Mouse (Mus musculus): Measurements from ENCODE around the gene Camsap1. TPM values are rescaled to one million over a fixed set of nuclear protein-coding genes. Genes with fewer than 3 reads are reported as not detected.

Camsap1 gene
- polyA plus RNA-seq, 1 experiment: 35.7 TPM

- Histone ChIP-seq H3K27ac (ENCODE audit: insufficient read depth, low read length) (no peak overlapping the region), H3K4me3 (replicated peaks; ENCODE audit: insufficient read depth, low read depth, low read length) (no peak overlapping the region), H3K4me1 (ENCODE audit: control insufficient read depth, insufficient read depth, low read length) (peaks cover 16% of the 10 kb centered on the region), H3K27me3 (ENCODE audit: control insufficient read depth, insufficient read depth, low read length) (no peaks in the 10 kb centered on the region)
- TF ChIP-seq POLR2A (IDR thresholded peaks at IDR 0.05; ENCODE audit: borderline replicate concordance, insufficient read depth, low read length) (no peak), CTCF (IDR thresholded peaks at IDR 0.05; ENCODE audit: borderline replicate concordance, insufficient read depth, low read depth, low read length) (no peak)
- DNase-seq: no peak
- WGBS: 88% methylated on average over 3 of the region's 3 CpGs
These were observed 11.7 kb upstream of the Camsap1 start for GRCm38 (mm10) chr2:25994791-25995190.

- no peaks in the 10 kb centered on the region for H3K27me3 ChIP-seq (ENCODE audit: control insufficient read depth, insufficient read depth, low read length)
- no peak overlapping the region for H3K27ac ChIP-seq (ENCODE audit: insufficient read depth, low read length)
- WGBS: 30% methylated on average over 2 of the region's 2 CpGs
- no peak for TF ChIP-seq CTCF (IDR thresholded peaks at IDR 0.05; ENCODE audit: borderline replicate concordance, insufficient read depth, low read depth, low read length)
- TF ChIP-seq POLR2A (IDR thresholded peaks at IDR 0.05; ENCODE audit: borderline replicate concordance, insufficient read depth, low read length): no peak
- H3K4me1 ChIP-seq (ENCODE audit: control insufficient read depth, insufficient read depth, low read length): peaks cover 12% of the 10 kb centered on the region
- no peak for DNase-seq
- no peak overlapping the region for H3K4me3 ChIP-seq (replicated peaks; ENCODE audit: insufficient read depth, low read depth, low read length)
These were observed 9.2 kb upstream of the Camsap1 start for GRCm38 (mm10) chr2:25992285-25992684.

DNA sequence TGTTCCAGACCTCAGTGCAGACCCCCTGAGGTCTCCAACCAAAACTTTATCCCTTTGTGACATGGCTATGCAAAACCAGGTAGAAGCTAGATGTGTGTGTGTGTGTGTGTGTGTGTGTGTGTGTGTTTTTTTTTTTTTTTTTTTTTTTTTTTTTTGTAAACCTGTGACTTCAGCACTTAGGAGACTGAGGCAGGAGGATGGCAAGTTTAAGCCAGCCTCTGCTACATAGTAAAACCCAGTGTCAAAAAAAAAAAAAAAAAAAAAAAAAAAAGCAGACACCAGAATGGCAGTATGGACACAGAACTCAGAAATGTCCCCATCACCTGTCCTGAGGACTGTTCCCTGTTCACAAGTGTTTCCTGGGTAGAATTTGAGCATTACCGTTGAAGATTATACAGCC, 6.6 kb upstream of the Camsap1 start:
- TF ChIP-seq CTCF (IDR thresholded peaks at IDR 0.05; ENCODE audit: borderline replicate concordance, insufficient read depth, low read depth, low read length) (no peak), POLR2A (IDR thresholded peaks at IDR 0.05; ENCODE audit: borderline replicate concordance, insufficient read depth, low read length) (no peak)
- Histone ChIP-seq H3K4me3 (replicated peaks; ENCODE audit: insufficient read depth, low read depth, low read length) (no peak overlapping the region), H3K27ac (ENCODE audit: insufficient read depth, low read length) (no peak overlapping the region), H3K27me3 (ENCODE audit: control insufficient read depth, insufficient read depth, low read length) (no peaks in the 10 kb centered on the region), H3K4me1 (ENCODE audit: control insufficient read depth, insufficient read depth, low read length) (peaks cover 12% of the 10 kb centered on the region)
- DNase-seq: no peak
- 88% methylated on average over 1 of the region's 1 CpGs for WGBS

DNA sequence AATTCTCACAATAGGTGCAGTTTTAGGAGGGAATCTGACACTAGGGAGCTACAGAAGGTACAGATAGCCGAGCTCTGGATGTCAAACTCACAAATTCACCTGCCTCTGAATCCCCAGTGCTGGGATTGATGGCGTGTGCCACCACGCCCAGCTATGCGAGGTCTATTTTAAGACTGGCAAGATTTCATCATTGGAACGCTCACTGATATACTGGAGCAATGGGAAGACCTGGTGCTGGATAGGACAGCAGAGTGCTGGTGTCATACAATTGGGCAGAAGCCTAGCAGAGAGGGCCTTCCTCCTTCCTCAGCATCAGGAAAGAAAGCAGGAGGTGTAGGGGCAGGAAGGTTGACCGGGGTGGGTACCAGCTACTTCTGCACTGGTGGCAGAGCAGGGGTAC, 4.7 kb upstream of the Camsap1 start:
- TF ChIP-seq CTCF (IDR thresholded peaks at IDR 0.05; ENCODE audit: borderline replicate concordance, insufficient read depth, low read depth, low read length): no peak
- no peak for TF ChIP-seq POLR2A (IDR thresholded peaks at IDR 0.05; ENCODE audit: borderline replicate concordance, insufficient read depth, low read length)

DNA sequence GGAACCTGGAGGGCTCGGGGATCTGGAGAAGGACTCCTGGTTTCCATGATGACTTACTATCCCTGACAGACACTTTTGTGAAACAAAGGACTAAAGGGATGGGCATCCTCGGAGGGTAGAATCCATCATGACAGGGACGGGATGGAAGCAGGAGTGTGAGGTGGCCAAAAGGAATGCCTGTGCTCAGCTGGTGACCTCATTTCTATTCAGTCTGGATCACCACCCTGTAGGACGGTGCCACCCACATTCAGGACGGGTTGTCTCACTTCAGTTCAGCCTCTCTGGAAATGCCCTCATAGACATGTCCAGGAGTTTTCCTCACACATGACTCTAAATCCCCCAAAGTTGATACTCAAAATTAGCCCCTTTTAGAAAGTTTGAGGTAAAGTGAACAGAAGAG, 3.5 kb upstream of the Camsap1 start:
- TF ChIP-seq POLR2A (IDR thresholded peaks at IDR 0.05; ENCODE audit: borderline replicate concordance, insufficient read depth, low read length) (no peak), CTCF (IDR thresholded peaks at IDR 0.05; ENCODE audit: borderline replicate concordance, insufficient read depth, low read depth, low read length) (no peak)
- Histone ChIP-seq H3K4me1 (ENCODE audit: control insufficient read depth, insufficient read depth, low read length) (peaks cover 11% of the 10 kb centered on the region), H3K27ac (ENCODE audit: insufficient read depth, low read length) (no peak overlapping the region), H3K4me3 (replicated peaks; ENCODE audit: insufficient read depth, low read depth, low read length) (no peak overlapping the region), H3K27me3 (ENCODE audit: control insufficient read depth, insufficient read depth, low read length) (no peaks in the 10 kb centered on the region)
- WGBS: 67% methylated on average over 5 of the region's 5 CpGs
- no peak for DNase-seq

More for the DNA sequence above, 4.7 kb upstream of the Camsap1 start:
- H3K27ac ChIP-seq (ENCODE audit: insufficient read depth, low read length): peak overlapping the region; percentile 22; the same call in 1 of the 2 replicates
- no peak overlapping the region for H3K4me3 ChIP-seq (replicated peaks; ENCODE audit: insufficient read depth, low read depth, low read length)
- DNase-seq: peak in 1 of 2 experiments; percentile 52
- peaks cover 17% of the 10 kb centered on the region for H3K4me1 ChIP-seq (ENCODE audit: control insufficient read depth, insufficient read depth, low read length)
- no peaks in the 10 kb centered on the region for H3K27me3 ChIP-seq (ENCODE audit: control insufficient read depth, insufficient read depth, low read length)
- WGBS: 20% methylated on average over 6 of the region's 6 CpGs

GRCm38 (mm10) chr2:25982426-25983091, 523 bp downstream of the Camsap1 start:
- Histone ChIP-seq H3K27ac (ENCODE audit: insufficient read depth, low read length) (peak overlapping the region; percentile 40), H3K4me3 (replicated peaks; ENCODE audit: insufficient read depth, low read depth, low read length) (peak overlapping the region; percentile 65), H3K27me3 (ENCODE audit: control insufficient read depth, insufficient read depth, low read length) (no peaks in the 10 kb centered on the region), H3K4me1 (ENCODE audit: control insufficient read depth, insufficient read depth, low read length) (peaks cover 5% of the 10 kb centered on the region; the same call in 1 of the 2 replicates)
- TF ChIP-seq POLR2A (IDR thresholded peaks at IDR 0.05; ENCODE audit: borderline replicate concordance, insufficient read depth, low read length): no peak
- no peak for TF ChIP-seq CTCF (IDR thresholded peaks at IDR 0.05; ENCODE audit: borderline replicate concordance, insufficient read depth, low read depth, low read length)
- WGBS: 1% methylated on average over 65 of the region's 76 CpGs
- DNase-seq: no peak

DNA sequence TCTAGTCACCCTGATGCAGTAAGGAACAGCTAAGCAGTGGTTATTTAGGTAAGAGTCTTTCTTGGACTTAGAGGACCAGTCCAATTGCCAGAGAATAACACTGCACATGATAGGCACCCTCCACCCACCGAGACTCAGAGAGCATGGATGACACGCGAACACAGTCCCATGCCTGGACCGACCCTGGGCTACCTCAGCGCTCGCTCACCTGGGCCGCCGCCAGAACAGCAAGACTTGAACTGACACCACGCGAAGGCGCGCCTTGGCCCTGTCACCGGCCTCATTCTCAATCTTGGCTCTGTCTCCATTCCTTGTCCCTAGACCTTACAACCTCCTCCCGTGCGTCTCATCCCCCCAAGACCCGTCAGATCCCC, 1.0 kb downstream of the Camsap1 start:
- Histone ChIP-seq H3K4me3 (replicated peaks; ENCODE audit: insufficient read depth, low read depth, low read length) (peak overlapping the region; percentile 65), H3K27ac (ENCODE audit: insufficient read depth, low read length) (peak overlapping the region; percentile 26), H3K27me3 (ENCODE audit: control insufficient read depth, insufficient read depth, low read length) (no peaks in the 10 kb centered on the region), H3K4me1 (ENCODE audit: control insufficient read depth, insufficient read depth, low read length) (peaks cover 5% of the 10 kb centered on the region; the same call in 1 of the 2 replicates)
- WGBS: under 1% methylated on average over 16 of the region's 16 CpGs
- peak; percentile 79 to 81 for DNase-seq
- TF ChIP-seq CTCF (IDR thresholded peaks at IDR 0.05; ENCODE audit: borderline replicate concordance, insufficient read depth, low read depth, low read length): no peak
- TF ChIP-seq POLR2A (IDR thresholded peaks at IDR 0.05; ENCODE audit: borderline replicate concordance, insufficient read depth, low read length): no peak

GRCm38 (mm10) chr2:25978997-25979396, 4.1 kb downstream of the Camsap1 start:
- Histone ChIP-seq H3K27me3 (ENCODE audit: control insufficient read depth, insufficient read depth, low read length) (no peaks in the 10 kb centered on the region), H3K4me1 (ENCODE audit: control insufficient read depth, insufficient read depth, low read length) (peaks cover 4% of the 10 kb centered on the region; the same call in 1 of the 2 replicates), H3K27ac (ENCODE audit: insufficient read depth, low read length) (0 out of 2 replicates have a peak overlapping the region, but pooled peaks have one; percentile 11), H3K4me3 (replicated peaks; ENCODE audit: insufficient read depth, low read depth, low read length) (no peak overlapping the region)
- no peak for DNase-seq
- no peak for TF ChIP-seq POLR2A (IDR thresholded peaks at IDR 0.05; ENCODE audit: borderline replicate concordance, insufficient read depth, low read length)
- TF ChIP-seq CTCF (IDR thresholded peaks at IDR 0.05; ENCODE audit: borderline replicate concordance, insufficient read depth, low read depth, low read length): no peak
- WGBS: 55% methylated on average over 4 of the region's 4 CpGs
